Mouse (Mus musculus): Measurements from ENCODE around the gene Gjd2.

GRCm38 (mm10) chr2:114013846-114014245 lies 427 bp upstream of the Gjd2 start:
- TF ChIP-seq CTCF (IDR thresholded peaks at IDR 0.05; ENCODE audit: borderline replicate concordance, control insufficient read depth, extremely low read depth, insufficient read depth, low read length, poor library complexity), result no peak
- no peak for TF ChIP-seq POLR2A (IDR thresholded peaks at IDR 0.05; ENCODE audit: control insufficient read depth, extremely low read depth, insufficient read depth, low read length, poor library complexity)

All from thymus, adult 2 months (tissue).